Mouse (Mus musculus): Measurements from ENCODE around the gene Stard3.

The Stard3 gene

GRCm38 (mm10) chr11:98348083-98348961, 9.8 kb upstream of the Stard3 start, which contains the start of gene Ppp1r1b:
TSS of gene Ppp1r1b (plus strand) at chr11:98348404.
- peak; percentile 58 to 61 for DNase-seq

GRCm38 (mm10) chr11:98349308-98349707, 8.9 kb upstream of the Stard3 start:
- DNase-seq, result no peak

- no peak for DNase-seq
Observed at GRCm38 (mm10) chr11:98352272-98352990, 5.7 kb upstream of the Stard3 start.

- no peak for DNase-seq
Observed at GRCm38 (mm10) chr11:98353651-98354211, 4.4 kb upstream of the Stard3 start.

- DNase-seq, result no peak
Observed at GRCm38 (mm10) chr11:98354445-98354844, 3.7 kb upstream of the Stard3 start.

GRCm38 (mm10) chr11:98355732-98356299, 2.4 kb upstream of the Stard3 start:
- DNase-seq, result peak; percentile 70 to 72

GRCm38 (mm10) chr11:98356625-98357394, 1.4 kb upstream of the Stard3 start:
- no peak for DNase-seq

GRCm38 (mm10) chr11:98357396-98358160, 590 bp upstream of the Stard3 start:
- no peak for DNase-seq

- DNase-seq, result no peak
Observed at GRCm38 (mm10) chr11:98360866-98361521, 2.8 kb downstream of the Stard3 start.

- DNase-seq, result no peak
Observed at GRCm38 (mm10) chr11:98363817-98364216, 5.6 kb downstream of the Stard3 start.

GRCm38 (mm10) chr11:98364410-98364809, 6.2 kb downstream of the Stard3 start:
- no peak for DNase-seq

- no peak for DNase-seq
Observed at GRCm38 (mm10) chr11:98366290-98366689, 8.1 kb downstream of the Stard3 start.

GRCm38 (mm10) chr11:98367171-98367862, 9.1 kb downstream of the Stard3 start:
- DNase-seq, result no peak

GRCm38 (mm10) chr11:98367863-98368186, 9.7 kb downstream of the Stard3 start:
- no peak for DNase-seq

- DNase-seq, result no peak
Observed at GRCm38 (mm10) chr11:98369337-98369736, 11.2 kb downstream of the Stard3 start.

GRCm38 (mm10) chr11:98370588-98370987, 12.4 kb downstream of the Stard3 start:
- DNase-seq, result no peak

GRCm38 (mm10) chr11:98371556-98372240, 13.5 kb downstream of the Stard3 start:
- no peak for DNase-seq

- DNase-seq, result peak; percentile 78
Observed at GRCm38 (mm10) chr11:98372406-98372805, 14.2 kb downstream of the Stard3 start.

GRCm38 (mm10) chr11:98373244-98373643, 15.1 kb downstream of the Stard3 start:
- no peak for DNase-seq

- no peak for DNase-seq
Observed at GRCm38 (mm10) chr11:98374266-98374665, 16.1 kb downstream of the Stard3 start.
